Mouse (Mus musculus): ENCODE measurements around the gene Trim59. TPM values are rescaled to one million over a fixed set of nuclear protein-coding genes. Genes with fewer than 3 reads are reported as not detected.
A peak's percentile ranks its signal among the peaks of the same experiment; 100 is the strongest.

Gene Trim59
- total RNA-seq, 2 experiments from 2014 or later, result 11.6 to 14.3 TPM

- DNase-seq, result peak in 1 of 2 experiments; percentile 21
Observed at GRCm38 (mm10) chr3:69005338-69006245, 39.0 kb downstream of the Trim59 start.

DNA sequence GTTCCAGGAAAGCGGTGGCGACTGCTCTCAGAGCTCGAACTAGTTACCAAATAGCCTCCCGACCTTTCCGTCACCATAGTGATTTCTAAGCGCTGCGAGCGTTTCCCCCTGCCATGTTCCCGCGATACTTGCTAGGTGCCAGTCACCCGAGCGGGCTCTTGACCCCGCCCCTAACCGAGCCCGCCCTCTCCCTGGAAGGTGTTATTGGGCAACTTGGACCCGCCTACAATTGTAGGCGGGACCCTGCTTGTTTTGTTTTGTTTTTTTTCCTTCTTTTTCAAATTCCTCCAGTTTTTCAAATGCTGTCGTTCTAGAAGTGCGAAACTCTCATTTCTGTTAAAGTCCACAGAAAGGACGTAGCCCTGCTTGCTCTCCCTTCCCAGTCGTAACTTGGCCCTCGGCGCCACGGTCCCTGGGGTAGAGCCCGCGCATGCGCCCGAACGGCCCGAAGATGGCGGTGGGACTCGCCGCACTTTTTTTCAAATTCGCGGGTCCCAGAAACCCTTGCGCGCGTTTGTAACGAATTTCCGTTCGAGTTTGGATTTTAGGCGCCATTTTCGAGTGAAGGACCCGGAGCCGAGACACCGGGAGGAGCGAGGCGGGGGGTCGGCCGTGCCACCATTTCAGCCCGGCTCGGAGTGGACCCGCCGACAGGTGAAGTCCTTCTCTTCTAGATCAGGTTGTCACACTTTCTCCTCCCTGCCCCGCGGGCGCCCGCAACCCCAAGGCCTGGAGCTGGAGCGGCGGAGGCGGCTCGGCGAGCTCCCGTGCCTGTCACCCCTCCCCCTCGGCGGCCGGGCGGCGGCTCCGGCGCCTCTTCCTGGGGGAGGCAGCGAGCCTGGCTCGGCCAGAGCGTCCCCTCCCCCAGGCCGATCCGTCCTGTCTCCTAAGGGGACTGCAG lies 39.9 kb downstream of the Trim59 start, which contains the start of the genes Ift80 and Smc4:
Ift80 (minus strand) TSS at position 134 of the 901 bp plus-strand sequence.
Smc4 (plus strand) TSS at position 302 of the 901 bp plus-strand sequence.
- peak; percentile 92 to 94 for DNase-seq

DNA sequence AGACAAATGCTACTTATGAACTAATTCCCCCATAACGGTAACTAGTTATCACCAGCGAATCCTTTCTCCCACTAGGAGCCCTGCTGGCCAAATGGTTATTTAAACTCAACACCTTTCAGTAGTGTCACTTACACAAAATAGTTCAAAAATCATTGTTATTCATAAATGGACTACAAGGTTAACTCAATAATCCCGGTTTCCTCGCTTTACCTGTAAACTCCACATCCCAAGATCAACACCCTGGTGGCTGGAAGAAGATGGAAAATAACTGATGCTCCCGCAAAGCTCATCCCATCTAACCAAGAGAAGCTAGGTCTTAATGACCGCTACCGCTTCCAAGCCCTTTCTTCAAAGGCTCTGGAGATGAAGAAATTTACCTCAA lies 40.5 kb downstream of the Trim59 start:
- no peak for DNase-seq

GRCm38 (mm10) chr3:69002781-69003180 lies 41.8 kb downstream of the Trim59 start:
- no peak for DNase-seq

DNA sequence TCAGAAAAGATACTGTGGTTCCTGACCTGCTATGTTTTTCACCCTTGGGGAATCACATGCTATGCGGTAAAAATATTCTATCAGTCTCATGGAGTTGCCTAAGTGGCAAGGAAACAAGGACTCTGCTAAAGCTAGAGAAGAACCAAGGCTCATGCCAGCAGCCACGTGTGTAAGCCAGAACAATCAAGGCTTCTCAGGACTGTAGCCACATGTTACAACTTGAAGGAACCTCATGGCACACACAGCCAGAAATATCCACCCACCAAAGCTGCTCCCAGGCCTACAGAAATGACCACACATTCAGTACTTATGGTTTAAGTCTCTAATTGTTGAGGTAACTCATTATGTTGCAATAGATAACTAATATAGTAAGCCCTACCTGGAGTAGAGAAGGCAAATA lies 58.0 kb downstream of the Trim59 start:
- no peak for DNase-seq

Small RNA genes lying within 50 kb of the gene (microRNA-seq; reads per million reads assigned to microRNA genes)
- gene Mir15b (221 to 356 reads per million in 2 experiments), gene Mir16-2 (96.5 to 246 reads per million in 2 experiments)

Other genes with a start within 250 kb of the Trim59 start
- 1 to 10 TPM; 7.2 to 9.7 TPM for gene 1110032F04Rik, start 175.2 kb downstream of the Trim59 start, total RNA-seq (2021)
- gene Ift80, start 40.2 kb downstream of the Trim59 start, total RNA-seq (2021), result 10 to 100 TPM; 26.0 to 28.4 TPM
- gene Smc4, start 40.0 kb downstream of the Trim59 start, total RNA-seq (2021), result 1 to 10 TPM; 6.9 to 7.5 TPM
- gene Kpna4, start 82.4 kb upstream of the Trim59 start, total RNA-seq (2021), result 100 to 1,000 TPM in 1 of 2 experiments, 10 to 100 TPM in 1; 86.8 to 109 TPM
- not detected for gene Arl14, start 177.7 kb upstream of the Trim59 start, total RNA-seq (2021)